Mouse (Mus musculus): ENCODE measurements around the gene Tcap. TPM values are rescaled to one million over a fixed set of nuclear protein-coding genes. Genes with fewer than 3 reads are reported as not detected.

The Tcap gene
- total RNA-seq, 2 experiments from 2014 or later = not detected

DNA sequence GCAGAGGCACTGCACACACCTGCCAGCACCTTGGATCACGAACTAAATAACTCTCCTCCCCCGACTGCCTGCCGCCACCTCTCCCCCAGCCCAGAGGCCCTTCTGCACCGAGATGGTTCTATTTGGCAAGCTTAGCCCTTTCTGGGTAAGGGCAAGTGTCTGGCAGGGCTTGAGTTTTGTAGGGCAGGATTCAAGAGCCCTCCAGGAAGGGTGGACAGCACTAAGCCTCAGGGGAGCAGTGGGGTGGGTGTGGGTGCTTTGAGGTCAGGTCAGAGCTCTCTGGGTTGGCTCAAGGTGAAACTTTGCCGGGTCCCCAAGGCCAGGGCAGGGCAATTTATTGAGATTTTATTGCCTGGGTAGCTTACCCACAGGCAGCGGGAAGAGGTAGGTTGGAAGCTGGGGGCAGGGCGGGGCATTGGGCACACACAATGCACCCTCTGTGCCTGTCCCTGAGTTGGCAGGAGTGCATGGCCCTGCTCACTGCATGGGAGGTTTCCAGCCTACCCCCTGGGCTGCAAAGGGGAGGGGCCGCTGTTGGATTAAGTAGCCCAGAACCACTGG is 29.9 kb upstream of the Tcap start:
- ATAC-seq (replicated peaks; ENCODE audit: low FRiP score, poor library complexity, severe bottlenecking) = no peak

DNA sequence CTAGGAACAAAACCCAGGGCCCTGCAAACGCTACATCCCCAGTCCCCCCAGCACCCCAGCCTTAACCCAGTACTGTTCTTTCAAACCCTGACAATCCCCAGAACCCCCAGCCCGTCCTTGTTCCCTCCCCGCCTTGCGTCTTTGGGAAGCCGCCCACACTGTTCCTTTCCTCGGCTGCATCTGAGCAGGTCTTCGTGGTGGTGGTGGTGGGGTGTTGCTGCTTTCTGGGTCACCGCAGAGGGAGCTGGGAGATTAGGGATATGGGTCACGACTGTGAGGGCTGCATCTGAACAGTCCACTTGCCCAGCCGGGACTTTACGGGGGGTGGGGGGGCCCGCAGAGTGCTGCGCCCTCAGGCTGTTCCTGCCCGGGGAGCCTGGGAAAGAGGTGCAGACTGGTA is 29.2 kb upstream of the Tcap start:
- ATAC-seq (replicated peaks; ENCODE audit: low FRiP score, poor library complexity, severe bottlenecking) = no peak

DNA sequence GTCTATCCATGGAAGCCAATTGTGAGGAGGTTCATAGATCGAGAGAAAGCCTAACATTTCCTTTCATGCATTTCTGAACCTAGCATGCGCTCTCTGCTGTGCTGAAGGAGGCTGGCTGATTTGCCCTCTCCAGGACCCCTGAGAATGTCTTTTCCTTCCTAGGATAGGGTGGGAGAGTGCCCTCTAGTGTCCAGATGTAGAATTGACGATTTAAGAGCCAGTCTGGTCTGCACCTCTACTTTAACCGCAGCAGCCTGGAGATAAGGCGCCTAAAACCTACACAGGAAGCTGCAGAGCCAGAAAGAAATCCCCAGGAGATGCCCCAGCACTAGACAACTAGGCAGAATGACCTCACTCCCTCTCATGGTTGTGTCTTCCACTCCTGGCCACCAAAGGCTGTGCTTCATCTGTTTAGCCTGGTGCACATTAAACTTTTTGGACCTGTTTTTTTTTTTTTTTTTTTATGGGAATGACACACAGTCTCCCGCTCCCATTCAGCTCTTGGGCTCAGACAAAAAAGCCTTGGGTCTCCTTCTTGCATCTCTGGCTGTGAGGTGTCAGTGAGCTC is 27.8 kb upstream of the Tcap start:
- peak; percentile 43; the same call in 1 of the 2 replicates for ATAC-seq (replicated peaks; ENCODE audit: low FRiP score, poor library complexity, severe bottlenecking)

DNA sequence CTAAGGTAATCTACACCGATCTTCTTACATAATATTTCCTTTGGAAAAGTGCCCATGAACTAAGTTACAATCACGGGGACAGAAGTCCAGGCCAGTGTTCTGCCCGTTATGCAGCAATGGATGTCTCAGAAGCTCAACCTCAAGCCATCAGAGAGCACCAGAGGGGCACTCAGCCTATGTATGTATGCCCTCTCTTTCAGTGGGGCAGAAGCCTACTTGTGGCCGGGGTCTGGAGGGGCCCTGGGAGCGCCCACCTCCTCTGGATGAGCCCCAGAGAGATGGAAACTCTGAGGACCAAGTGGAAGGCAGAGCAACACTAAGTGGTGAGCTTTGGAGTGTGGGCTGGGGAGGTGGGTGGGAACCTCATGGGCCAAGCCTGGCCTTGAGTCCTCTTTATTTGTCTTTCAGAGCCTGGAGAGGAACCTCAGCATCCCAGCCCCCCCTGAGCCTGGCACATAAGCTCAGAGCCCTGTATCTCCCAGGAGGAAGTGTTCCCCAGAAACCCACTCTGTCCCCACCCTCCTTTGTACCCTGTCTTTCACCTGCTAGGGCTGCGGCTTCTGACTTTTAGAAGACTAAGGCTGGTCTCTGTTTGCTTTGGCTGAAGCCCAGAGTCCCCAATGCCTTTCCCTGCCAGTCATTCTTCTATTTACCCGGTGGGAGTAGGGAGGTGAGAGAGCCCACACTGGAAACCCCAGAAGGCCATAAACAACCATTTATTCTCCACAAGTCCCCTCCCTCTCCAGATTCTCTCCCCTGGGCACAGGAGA is 26.8 kb upstream of the Tcap start:
- ATAC-seq (replicated peaks; ENCODE audit: low FRiP score, poor library complexity, severe bottlenecking) = no peak

DNA sequence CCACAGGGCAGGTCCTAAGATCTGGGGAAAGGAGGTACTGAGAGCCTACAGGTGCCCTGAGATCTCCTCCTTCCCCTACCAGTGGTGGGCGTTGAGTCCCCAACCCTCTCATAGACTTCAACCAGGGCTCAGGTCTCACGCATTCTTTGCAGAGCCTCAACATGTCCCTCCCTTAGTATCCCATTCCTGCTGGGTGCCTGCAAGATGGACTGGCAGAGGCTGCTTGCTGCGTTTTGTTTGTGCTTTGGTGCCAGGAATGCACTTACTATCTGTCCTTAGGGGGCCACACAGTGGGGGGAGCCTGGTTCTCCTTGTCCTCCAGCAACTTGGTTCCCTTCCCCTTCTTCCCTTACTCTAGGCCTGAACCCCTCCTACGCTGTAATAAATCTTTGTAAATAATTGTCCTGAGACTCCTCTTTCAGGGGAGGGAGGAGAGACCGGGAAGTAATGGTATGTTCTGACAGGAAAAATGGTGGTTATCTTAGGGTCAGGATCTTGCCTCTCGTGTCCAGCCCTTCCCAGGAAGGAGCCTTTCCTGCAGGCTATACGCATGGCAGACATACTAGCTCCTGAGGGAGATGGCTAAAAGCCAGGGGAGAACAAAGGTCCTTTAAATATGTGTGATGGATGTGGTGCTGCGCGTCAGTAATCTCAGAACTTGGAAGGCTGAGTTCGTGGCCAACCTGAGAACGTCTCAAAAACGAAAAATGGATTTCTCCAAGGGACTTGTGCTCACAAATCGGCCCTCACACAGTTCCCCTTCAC is 26.0 kb upstream of the Tcap start:
- peak; percentile 8 for ATAC-seq (replicated peaks; ENCODE audit: low FRiP score, poor library complexity, severe bottlenecking)

DNA sequence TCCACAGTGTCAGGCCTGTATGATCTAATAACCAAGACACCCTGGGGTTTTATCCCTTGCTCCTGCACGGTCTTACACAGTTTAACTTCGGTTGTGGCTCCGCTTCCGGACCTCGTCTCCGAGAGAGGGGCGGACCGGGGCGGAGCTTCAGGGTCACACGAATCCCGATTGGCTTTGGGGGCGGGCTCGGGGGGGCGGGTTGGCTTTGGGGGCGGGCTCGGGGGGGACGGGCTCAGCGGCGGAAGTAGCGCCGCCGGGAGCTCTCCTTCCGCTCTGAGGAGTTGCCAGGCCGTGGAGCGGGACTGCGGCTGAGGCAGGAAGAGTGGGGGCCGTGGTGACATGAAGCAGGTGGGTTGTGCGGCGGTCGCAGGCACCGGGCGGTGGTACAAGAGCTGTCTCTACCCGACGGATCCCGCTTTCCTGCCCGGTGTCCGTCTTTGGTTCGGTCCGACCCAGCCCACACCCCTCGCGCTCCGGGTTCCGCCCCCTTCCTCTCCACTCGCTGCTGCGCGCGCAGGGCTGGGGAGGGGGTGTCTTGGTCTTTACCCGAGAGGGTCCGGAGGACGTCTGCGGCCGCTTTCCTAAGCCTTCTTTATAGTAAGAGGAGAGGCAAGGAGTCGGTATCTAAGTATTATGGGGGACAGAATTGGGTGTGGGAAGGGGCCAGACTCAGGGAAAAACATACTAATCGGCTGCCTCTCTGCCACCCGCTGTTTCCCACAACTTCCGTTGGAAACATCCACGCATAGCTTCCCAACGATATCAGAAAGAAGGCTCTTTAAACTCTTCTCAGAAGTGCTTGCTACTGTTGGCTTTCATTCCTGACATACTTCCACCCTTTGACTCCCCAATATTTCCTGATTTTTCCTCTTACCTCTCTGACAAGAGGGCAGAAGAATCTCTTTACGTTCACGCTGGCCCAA is 25.2 kb upstream of the Tcap start, which contains the start of gene Stard3:
Gene Stard3 (plus strand): TSS at position 208 of the 923 bp plus-strand sequence.
- peak; percentile 84 for ATAC-seq (replicated peaks; ENCODE audit: low FRiP score, poor library complexity, severe bottlenecking)

DNA sequence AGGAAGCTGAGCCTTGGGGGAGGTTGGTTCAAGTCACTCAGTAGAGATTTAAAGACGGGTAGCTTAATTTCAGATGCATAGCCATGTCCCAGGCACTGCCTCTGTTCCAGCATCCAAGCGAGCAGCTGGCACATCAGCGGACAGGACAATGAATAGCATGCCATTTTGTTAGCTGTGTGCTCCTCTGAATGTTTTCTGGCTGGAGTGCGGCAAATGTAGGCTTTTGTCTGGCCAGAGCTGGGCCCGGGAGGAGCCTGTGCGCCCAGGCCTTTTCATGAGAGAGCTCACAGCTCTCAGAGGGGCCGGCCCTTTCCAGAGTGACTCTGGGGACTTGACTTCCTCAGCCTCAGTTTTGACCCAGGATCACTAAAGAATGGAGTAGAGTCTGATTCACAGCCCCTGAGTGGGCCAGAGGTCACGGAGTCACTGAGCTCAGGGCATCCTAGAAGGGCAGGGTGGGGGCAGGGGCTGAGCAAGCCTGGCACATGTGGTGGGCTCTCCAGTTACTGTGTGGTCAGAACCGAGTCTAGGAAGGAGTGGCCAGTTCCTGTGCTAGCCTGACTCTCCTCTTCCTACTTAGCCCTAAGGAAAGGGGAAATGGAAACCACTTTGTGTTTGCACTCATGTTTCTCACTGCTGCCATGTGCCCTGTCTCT is 22.6 kb upstream of the Tcap start:
- no peak for ATAC-seq (replicated peaks; ENCODE audit: low FRiP score, poor library complexity, severe bottlenecking)

DNA sequence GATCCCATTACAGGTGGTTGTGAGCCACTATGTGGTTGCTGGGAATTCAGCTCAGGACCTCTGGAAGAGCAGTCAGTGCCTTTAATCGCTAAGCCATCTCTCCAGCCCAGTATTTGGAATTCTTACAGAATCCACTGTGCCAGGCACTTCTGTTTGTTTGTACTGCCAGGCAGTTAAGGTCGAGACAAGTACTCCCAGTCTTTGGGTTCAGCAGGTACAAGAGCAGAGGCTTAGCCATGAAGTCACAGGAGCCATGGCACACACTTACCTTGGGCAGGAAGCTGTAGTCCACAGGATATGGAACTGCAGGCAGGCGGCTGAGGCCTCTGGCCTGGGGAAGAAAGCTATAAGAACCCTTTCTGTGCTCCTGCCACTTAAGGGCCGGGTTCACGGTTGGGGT is 19.8 kb upstream of the Tcap start:
- ATAC-seq (replicated peaks; ENCODE audit: low FRiP score, poor library complexity, severe bottlenecking) = no peak

DNA sequence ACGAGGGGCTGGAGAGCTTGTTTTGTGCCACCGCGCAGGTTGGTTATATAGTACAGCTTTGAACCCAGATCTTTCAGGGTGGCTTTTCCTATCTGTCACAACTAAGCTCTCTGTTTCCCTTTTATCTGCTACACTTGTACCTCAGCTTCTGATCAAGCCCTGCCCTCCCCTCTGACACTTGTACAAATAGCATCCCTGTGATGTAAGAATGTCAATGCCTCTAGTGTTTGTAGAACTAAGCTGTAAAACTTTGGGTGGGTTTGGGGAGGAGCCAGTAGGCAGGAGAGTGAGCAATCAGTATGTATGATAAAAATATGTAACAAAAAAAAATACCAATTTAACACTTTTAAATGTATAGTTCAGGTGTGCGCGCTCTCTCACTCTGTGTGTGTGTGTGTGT is 19.2 kb upstream of the Tcap start:
- ATAC-seq (replicated peaks; ENCODE audit: low FRiP score, poor library complexity, severe bottlenecking) = no peak

DNA sequence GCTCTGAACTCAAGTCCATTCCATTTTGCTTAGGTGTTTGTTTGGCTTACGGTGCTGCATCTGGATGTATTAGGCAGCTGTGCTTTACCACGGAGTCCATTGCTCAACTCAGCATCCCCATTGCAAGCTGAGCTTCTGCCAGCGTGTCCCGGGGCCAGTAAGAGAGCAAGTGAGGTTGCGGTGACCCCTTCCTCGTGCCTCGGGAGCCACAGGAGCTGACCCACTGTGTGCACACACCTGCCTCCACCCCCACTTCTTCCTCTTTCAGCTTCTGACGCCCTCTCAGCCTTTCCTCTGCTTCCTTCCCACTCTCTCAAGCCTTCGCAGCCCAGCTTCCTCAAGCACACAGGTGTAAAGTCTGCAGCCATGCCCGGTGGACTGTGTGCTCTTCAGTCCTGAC is 17.3 kb upstream of the Tcap start:
- ATAC-seq (replicated peaks; ENCODE audit: low FRiP score, poor library complexity, severe bottlenecking) = no peak

DNA sequence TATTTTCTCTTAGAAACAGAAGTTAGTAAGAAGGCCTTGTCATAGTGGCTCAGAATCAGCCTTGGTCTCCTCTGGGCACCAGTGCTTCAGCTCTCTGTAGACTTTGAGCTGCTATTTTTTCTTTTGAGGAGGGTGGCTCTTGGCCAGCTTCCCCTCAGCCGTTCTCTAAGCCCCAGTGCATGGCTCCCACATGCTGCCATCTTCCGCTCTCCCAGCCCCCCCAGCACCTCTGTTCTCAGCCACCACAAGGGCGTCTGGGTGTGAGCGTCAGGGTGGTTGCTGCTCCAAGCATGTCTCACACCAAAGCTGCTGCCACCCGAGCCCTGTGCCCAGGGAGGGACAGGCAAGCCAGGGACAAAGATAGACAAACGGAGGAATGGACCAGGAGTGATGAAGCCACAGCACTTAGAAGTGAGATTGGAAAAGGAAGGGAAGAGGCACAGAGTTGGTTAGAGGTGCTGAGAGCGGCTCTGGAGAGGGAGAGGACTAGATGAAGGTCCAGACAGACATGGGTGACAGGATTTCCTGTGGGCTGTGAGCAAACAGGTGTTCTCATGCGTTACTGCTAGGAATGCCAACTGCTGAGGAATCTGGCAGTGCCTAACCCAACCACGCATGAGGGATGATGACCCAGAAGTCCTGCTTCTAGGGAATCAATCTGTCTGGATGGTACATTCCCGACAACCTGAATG is 16.3 kb upstream of the Tcap start:
- no peak for ATAC-seq (replicated peaks; ENCODE audit: low FRiP score, poor library complexity, severe bottlenecking)

DNA sequence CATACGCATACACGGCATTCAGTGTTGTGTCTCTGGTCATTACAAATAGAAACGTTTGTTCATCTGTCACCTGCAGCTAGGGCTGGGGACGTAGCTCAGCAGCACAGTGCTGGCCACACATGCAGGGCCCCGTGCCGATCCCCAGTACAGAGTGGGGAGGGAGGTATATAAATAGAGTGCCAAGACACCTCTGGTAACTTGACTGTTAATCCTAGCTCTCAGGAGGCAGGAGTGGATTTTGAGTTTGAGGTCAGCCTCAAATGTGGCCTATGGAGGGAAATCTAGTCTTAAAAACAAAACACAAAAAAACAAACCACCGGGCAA is 15.8 kb upstream of the Tcap start:
- ATAC-seq (replicated peaks; ENCODE audit: low FRiP score, poor library complexity, severe bottlenecking) = no peak

DNA sequence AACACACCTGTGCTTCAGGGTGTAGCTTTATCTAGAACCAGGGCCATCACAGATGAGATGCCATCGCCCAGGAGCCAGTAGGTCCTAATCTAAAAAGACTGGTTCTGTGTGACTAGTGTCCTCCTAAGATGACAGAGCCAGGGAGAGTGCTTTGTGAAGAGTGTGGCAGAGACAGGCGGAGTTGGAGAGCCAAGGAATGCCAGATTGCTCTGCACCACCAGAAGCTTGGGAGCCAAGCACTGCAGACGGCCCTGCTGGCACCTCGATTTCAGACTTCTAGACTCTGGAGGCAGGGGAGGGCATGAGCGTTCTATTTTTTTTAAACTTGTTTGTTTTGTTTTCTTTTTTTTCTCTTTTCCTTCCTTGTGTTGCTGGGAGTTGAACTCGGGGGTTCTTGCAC is 14.3 kb upstream of the Tcap start:
- no peak for ATAC-seq (replicated peaks; ENCODE audit: low FRiP score, poor library complexity, severe bottlenecking)

DNA sequence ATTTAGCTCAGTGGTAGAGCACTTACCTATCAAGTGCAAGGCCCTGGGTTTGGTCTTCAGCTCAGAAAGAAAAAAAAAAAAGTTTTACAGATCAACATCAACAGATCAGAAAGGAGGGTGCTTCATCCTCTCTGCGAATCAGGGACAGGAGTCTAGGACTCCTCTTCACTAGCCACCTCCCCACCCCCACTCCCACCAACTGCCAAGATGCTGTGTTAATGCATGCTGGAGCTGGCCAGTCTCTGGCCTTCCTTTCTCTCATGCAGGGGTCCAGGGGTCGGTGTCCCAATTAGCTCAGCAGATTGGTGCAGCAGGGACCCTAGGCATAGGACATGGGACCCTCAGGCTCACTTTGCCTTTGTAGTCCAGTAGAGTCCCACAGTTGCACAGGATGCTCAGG is 13.0 kb upstream of the Tcap start:
- ATAC-seq (replicated peaks; ENCODE audit: low FRiP score, poor library complexity, severe bottlenecking) = no peak

DNA sequence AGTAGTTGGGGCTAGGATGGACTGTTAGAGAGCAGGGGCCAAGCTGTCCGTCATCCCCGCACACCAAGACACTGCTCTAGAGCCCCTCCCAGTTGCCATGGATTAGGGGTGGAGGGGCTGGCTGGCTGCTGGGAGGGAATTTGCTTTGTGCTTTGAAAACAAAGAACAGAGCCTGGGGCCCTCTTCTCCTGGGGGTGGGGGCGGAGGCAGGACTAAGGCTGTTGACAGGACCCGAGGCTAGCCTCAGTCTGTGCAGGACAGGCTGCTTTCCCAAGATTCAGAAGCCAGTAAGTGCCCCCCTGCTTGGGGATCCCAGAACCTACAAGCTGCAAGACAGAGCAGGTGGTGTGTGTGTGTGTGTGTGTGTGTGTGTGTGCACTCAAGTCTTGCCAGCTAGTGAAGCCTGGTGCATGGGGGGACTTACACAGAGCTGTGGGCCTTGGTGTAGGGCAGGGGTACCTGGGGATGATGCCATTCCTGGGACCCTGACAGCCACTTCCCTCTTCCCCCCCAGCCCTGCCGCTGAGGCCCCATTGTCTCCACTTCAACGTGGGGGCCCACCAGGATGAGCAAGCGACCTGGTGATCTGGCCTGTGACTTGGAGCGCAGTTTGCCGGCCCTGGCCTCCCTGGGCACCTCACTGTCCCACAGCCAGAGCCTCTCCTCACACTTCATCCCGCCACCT is 11.9 kb upstream of the Tcap start:
- 0 out of 2 replicates have a peak, but pooled peaks have one; percentile 12 for ATAC-seq (replicated peaks; ENCODE audit: low FRiP score, poor library complexity, severe bottlenecking)

DNA sequence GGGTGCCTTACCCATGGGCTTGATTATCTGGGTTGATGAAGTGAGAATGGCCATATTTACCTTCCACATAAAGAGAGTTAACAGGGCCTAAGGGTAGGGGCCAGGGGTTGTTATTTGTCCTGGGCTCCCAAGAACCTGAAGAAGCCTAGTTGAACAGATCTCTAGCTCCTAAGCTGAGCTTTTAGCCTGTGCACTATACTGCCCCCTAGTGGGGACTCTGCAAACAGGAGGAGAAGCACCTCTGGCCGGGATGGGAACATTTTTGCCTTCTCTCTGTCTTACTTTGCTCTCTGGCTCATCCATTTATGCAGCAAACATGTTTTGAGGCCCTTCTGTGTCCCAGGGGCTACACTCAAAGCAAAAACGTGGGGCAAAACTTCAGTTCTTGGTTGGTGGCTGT is 11.2 kb upstream of the Tcap start:
- peak; percentile 59 for ATAC-seq (replicated peaks; ENCODE audit: low FRiP score, poor library complexity, severe bottlenecking)

DNA sequence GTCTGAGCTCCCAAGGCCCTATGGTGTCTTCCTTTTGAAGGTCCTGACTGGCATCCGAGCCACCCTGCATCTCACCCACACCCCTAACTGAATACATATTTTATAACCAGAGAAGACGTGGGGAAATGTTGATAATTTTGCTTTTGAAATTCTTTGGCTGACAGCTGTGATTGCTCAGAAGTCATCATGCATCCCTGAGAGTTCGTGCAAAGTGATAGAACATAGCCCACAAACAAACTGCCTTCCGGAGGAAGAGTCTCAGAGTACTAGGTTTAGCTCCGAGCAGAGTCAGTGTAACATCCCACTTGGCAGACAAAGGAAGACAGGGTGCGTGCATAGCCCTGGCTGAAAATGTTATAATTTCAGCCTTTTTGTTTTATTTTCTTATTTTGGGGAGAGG is 10.4 kb upstream of the Tcap start:
- ATAC-seq (replicated peaks; ENCODE audit: low FRiP score, poor library complexity, severe bottlenecking) = no peak

DNA sequence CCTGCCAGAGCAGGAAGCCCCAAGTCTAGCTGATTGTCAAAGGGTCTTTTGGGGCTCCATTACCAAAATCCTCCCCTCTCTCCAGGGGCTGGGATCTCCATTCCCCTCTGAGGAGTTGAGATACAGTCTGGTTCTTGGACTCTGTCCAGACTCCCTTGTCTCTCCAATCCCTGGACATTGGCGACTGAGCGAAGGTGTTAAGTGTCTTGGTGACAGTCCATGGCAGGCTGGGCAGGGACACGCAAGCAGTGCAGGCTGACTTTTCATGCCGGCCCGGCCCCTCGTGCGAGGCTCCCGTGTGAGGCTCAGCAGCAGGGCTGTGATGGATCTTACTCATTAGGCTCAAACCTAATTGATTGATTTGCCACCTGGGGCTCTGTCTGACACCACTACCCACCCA is 9.3 kb upstream of the Tcap start:
- ATAC-seq (replicated peaks; ENCODE audit: low FRiP score, poor library complexity, severe bottlenecking) = no peak
